Mouse (Mus musculus) hindbrain, embryonic 13.5 days (tissue): Measurements from ENCODE around the gene Umad1. TPM values are rescaled to one million over a fixed set of nuclear protein-coding genes. Genes with fewer than 3 reads are reported as not detected.
A peak's percentile ranks its signal among the peaks of the same experiment; 100 is the strongest.
"Not testable (repeated sequence)": the region's sequence is repeated elsewhere in the genome, so short reads cannot be mapped to it uniquely, and the experiment has no call there.

Experiments used
- ATAC-seq: fragments of 200-750 bp; cut with Nextera tagmentation; 2 replicates; pipeline ENCODE4 v1.8.0; 2017; ENCODE audit warnings: moderate TSS enrichment; ENCODE audit not compliant: low FRiP score
- H3K27ac ChIP-seq: fragments of 300-500 bp; sonication (generic); 2 replicates; pipeline ENCODE4 v1.5.1; 2015; ENCODE audit warnings: inconsistent platforms, mild to moderate bottlenecking, moderate library complexity
- H3K27me3 ChIP-seq: fragments of 300-500 bp; sonication (generic); 2 replicates; pipeline ENCODE4 v1.6.1; 2015; ENCODE audit warnings: mild to moderate bottlenecking, inconsistent platforms
- H3K36me3 ChIP-seq: fragments of 300-500 bp; sonication (generic); 2 replicates; pipeline ENCODE4 v1.6.1; 2015; ENCODE audit warnings: mild to moderate bottlenecking, inconsistent platforms
- H3K4me1 ChIP-seq: fragments of 300-500 bp; sonication (generic); replicated peaks from 2 replicates; pipeline ENCODE4 v1.6.1; 2015; ENCODE audit warnings: inconsistent platforms
- H3K4me2 ChIP-seq: fragments of 300-500 bp; sonication (generic); 2 replicates; pipeline ENCODE4 v1.6.1; 2015; ENCODE audit warnings: inconsistent platforms, mild to moderate bottlenecking, moderate library complexity
- H3K4me3 ChIP-seq: fragments of 300-500 bp; sonication (generic); 2 replicates; pipeline ENCODE4 v1.5.1; 2015; ENCODE audit warnings: mild to moderate bottlenecking, inconsistent platforms
- H3K9ac ChIP-seq: fragments of 300-500 bp; sonication (generic); 2 replicates; pipeline ENCODE4 v1.6.1; 2015; ENCODE audit warnings: mild to moderate bottlenecking, inconsistent platforms
- H3K9me3 ChIP-seq: fragments of 300-500 bp; sonication (generic); 2 replicates; pipeline ENCODE4 v1.6.1; 2016; ENCODE audit warnings: inconsistent platforms
- WGBS: fragments of 180-500 bp; shearing (Covaris S2); methylation state at CpG from one replicate; pipeline ENCODE4 v1.1.7; 2015; 5-methylcytosine and 5-hydroxymethylcytosine counted together
- polyA plus RNA-seq: library from polyadenylated mRNA; unstranded; fragments of >200 nt; fragmentation: Nextera tagmentation; extraction: Ambion mirVana; gene quantifications from 2 replicates; pipeline ENCODE4 v1.2.1, GENCODE M21; 2015

Umad1 gene
- polyA plus RNA-seq, 1 experiment from 2014 or later, result 48.2 TPM

DNA sequence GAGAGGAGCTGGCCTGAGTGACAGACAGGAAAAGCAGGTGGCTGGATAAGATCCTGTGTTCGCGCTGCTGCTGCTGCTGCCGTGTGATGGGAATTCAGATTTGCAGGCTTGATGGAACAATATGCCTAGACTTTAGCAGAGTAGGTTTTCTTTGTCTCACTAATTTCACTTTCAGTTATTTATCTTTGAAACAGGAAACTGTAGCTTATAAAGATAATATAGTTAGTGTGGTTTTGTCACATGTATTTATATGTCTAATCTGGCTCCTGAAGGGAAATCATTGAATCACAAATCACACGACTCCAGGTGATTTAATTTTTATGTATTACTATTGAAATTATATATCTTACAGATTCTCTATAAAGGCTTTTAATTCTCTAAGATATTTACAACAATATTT, 24.2 kb downstream of the Umad1 start:
- peaks cover 10% of the 10 kb centered on the region; the same call in 1 of the 2 replicates for H3K36me3 ChIP-seq
- no peak overlapping the region for H3K4me3 ChIP-seq
- no peaks in the 10 kb centered on the region for H3K27me3 ChIP-seq
- no peaks in the 10 kb centered on the region for H3K4me1 ChIP-seq
- no peak overlapping the region for H3K27ac ChIP-seq
- ATAC-seq, result no peak
- H3K9me3 ChIP-seq, result no peaks in the 10 kb centered on the region
- 86% methylated on average over 4 of the region's 4 CpGs for WGBS
- no peak overlapping the region for H3K9ac ChIP-seq
- no peak overlapping the region for H3K4me2 ChIP-seq

DNA sequence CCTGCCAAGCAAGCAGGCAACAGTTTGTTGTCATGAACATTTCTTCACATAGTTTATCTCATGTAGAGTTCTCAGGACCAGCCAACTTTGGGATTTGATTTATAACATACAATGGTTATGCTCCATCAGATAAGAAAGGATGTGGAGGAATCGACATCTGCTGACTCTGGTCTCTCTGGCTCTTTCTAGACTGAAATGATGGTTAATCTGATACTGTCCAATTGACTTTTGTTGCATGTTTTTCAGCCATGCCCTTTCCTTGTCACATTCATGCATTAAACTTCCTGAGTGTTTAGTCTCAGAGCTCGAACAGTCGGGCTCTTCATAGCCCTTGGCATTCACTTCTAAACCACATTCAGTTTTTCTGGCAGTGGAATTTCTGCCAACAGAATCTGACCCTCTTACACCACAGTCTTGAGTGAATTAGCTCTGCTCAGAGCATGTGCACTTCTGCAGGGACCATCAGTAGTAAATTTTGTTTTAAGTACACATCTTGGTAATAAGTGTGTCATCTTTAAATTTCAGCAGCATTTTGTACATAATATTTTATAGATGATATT, 26.4 kb downstream of the Umad1 start:
- H3K4me3 ChIP-seq, result no peak overlapping the region
- no peaks in the 10 kb centered on the region for H3K9me3 ChIP-seq
- no peaks in the 10 kb centered on the region for H3K27me3 ChIP-seq
- WGBS, result 83% methylated on average over 3 of the region's 3 CpGs
- H3K27ac ChIP-seq, result no peak overlapping the region
- H3K4me1 ChIP-seq, result no peaks in the 10 kb centered on the region
- H3K36me3 ChIP-seq, result peaks cover 6% of the 10 kb centered on the region; the same call in 1 of the 2 replicates
- ATAC-seq, result no peak
- H3K4me2 ChIP-seq, result no peak overlapping the region
- no peak overlapping the region for H3K9ac ChIP-seq

DNA sequence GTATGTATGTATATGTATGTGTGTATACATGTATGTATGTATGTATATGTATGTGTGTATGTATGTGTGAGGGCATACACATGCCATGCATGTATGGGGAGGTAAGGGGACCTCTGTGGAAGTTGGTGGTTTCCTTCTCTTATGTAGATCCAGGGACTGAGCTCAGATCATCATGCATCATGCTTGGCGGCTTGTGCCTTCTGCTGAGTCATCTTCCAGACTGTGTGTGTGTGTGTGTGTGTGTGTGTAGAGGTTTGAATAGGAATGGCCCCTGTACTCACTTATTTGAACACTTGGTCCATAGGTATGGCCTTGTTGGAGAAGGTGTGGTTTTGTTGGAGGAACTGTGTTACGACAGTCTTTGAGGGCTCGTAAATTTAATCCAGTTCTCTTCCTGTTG, 27.1 kb downstream of the Umad1 start:
- WGBS, result 95% methylated on average over 3 of the region's 3 CpGs
- Histone ChIP-seq H3K9me3 (no peaks in the 10 kb centered on the region), H3K36me3 (peaks cover 6% of the 10 kb centered on the region; the same call in 1 of the 2 replicates), H3K4me2 (no peak overlapping the region), H3K27ac (no peak overlapping the region), H3K4me1 (no peaks in the 10 kb centered on the region), H3K9ac (no peak overlapping the region), H3K4me3 (no peak overlapping the region), H3K27me3 (no peaks in the 10 kb centered on the region)
- ATAC-seq, result no peak

DNA sequence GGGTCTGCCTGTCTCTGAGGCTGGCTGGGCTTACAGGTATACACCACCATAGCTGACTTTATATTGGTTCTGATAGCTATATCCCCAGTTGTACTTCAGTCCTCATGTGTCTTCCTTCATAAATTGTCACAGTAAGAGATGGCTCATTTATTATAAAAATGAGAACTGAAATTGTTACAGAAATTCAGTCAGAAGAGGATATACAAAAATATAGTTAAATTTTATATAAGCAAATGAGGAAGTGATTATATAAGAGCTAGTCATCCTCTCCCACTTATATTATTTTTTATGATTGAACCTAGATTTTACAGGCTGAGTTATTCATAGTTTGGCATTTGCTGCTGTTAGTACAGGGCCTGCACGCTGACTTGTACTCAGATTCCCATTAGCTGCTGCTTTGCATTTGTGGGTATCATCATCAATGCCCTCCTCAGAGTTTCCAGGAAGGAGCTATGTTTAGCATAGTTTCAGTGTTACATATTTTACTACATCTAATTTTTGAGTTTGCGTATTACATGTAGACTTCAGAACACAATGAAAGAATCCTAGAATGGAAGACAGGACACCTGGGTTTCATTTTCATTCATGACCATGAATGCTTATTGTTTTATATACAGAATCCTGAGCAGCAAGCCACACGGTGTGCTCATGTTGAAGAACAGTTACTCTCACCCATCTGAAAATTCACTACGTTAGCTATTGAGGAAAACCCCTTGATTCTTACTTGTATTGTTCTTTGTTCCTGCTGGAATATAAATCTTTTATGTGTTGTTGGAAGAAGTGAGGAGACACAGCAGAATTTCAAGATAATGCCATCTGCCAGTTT, 29.9 kb downstream of the Umad1 start:
- WGBS, result 84% methylated on average over 4 of the region's 4 CpGs

DNA sequence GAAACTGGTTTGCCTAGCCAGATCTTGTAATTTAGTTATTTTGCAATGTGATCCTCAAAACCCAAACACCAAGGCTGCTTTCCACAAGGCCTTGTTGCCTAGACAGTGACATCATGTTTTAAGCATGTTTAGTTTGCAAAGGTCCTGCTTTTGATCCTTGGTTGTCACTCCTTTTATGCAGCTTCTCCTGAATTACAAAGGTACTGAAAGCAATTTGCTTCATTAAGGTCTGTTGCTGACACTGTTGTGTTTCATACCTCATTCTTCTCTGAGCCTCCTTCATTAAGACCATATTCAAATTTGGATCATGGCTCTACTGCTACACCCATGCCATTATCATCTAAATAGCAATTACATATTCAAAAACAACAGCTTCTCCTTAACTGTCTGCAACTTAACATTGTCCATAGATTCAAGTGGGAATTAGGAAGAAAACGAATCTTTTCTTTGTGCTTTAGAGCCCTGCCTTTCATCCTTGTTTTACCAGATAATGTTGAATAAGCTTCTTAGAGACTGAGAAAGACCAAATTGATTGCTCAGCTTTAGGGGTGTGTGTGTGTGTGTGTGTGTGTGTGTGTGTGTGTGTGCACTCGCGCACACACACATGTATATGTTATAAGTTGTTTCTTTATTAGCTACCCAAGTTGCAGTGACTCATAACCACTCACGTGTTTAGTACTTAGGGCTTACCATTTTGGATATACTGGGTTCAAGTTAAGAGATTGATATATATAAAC, 35.1 kb downstream of the Umad1 start:
- H3K27ac ChIP-seq, result no peak overlapping the region
- H3K9ac ChIP-seq, result no peak overlapping the region
- 85% methylated on average over 4 of the region's 4 CpGs for WGBS
- H3K4me1 ChIP-seq, result 0 out of 2 replicates have a peak, but pooled peaks cover 3% of the 10 kb centered on the region
- no peak overlapping the region for H3K4me2 ChIP-seq
- H3K27me3 ChIP-seq, result no peaks in the 10 kb centered on the region
- H3K4me3 ChIP-seq, result no peak overlapping the region
- ATAC-seq, result no peak
- peaks cover 3% of the 10 kb centered on the region; the same call in 1 of the 2 replicates for H3K36me3 ChIP-seq
- H3K9me3 ChIP-seq, result no peaks in the 10 kb centered on the region

More for the DNA sequence above, 29.9 kb downstream of the Umad1 start:
- Histone ChIP-seq H3K4me3 (no peak overlapping the region), H3K27ac (no peak overlapping the region), H3K4me1 (0 out of 2 replicates have a peak, but pooled peaks cover 1% of the 10 kb centered on the region), H3K27me3 (no peaks in the 10 kb centered on the region), H3K36me3 (peaks cover 10% of the 10 kb centered on the region; the same call in 1 of the 2 replicates), H3K4me2 (no peak overlapping the region), H3K9ac (no peak overlapping the region), H3K9me3 (no peaks in the 10 kb centered on the region)
- ATAC-seq, result no peak

DNA sequence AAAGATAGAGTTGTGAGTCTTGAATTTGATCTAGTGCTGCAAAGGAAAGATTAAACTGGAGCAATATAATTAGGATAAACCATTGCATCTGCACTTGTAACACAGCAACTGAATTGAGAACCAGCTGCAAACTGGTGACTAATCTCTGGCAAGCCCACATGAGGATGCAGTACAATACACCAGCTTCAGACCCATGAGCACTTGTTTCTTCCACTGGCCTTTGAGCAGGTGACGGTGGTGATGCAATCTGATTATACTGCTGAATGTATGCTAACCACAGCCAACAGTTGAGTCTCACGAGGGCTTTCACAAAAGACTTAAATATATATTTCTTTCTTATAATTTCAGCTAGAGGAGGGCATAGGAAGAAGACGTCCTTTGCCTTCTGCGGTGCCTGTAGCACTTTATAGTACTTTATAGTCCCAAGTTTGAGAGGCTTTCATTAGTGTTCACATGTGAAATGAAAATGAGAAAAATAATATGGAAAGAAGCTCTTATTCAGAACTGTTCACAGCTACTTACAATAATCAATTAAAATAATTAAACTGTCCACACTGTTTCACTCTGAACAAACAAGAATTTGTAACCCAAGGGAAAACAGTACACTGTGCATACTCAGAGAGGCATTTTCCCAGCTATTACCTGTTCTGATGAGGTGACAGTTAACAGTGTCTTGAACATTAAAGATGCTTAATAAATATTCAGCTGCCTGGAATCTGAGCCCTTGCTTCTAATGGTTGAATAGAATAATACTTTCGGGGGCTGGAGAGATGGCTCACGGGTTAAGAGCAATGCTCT, 40.2 kb downstream of the Umad1 start:
- ATAC-seq, result no peak
- Histone ChIP-seq H3K36me3 (no peaks in the 10 kb centered on the region), H3K4me3 (no peak overlapping the region), H3K9ac (no peak overlapping the region), H3K4me1 (no peaks in the 10 kb centered on the region), H3K27ac (0 out of 2 replicates have a peak overlapping the region, but pooled peaks have one; percentile 15), H3K4me2 (no peak overlapping the region), H3K9me3 (no peaks in the 10 kb centered on the region), H3K27me3 (no peaks in the 10 kb centered on the region)
- 86% methylated on average over 6 of the region's 6 CpGs for WGBS

DNA sequence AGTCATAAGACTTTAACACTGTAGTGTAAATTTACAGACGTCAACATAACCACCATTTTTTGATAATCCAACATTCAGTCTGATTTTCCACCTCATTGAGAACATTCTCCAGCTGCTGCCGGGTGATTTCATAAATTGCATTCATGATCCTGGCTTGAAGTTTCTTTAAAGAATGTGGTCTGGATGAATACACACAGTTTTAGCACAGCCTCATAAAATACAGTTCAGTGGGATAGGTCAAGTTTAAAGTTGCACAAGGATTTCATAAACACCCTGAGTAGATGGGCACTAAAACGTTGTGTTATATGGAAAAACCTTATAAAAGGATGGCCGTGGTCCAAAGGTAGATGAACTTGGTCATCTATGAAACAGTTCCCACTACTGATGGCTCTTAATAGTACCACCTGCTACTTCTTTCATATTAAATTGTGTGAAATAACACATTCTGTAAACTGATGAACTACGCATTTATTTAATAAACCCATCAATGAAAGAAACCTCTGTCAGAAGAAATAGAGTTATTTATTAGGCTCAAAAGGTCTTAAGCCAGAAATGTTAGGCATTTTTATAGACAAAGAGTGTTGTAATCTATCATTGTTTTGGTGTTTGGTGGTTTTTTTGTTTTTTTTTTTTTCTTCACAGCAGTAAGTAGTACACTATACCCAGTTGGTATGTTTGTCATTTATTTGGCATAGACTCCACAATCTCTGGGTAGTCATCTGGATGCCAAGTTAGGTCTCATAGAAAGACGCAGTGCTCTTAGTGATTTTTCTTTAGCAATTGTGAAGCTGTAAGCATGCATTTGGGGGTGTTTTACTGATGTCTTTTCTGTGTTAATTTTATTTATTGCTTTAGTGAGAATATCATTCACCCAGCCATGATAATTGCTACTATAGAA, 49.0 kb downstream of the Umad1 start:
- 73% methylated on average over 6 of the region's 6 CpGs for WGBS
- no peak for ATAC-seq

DNA sequence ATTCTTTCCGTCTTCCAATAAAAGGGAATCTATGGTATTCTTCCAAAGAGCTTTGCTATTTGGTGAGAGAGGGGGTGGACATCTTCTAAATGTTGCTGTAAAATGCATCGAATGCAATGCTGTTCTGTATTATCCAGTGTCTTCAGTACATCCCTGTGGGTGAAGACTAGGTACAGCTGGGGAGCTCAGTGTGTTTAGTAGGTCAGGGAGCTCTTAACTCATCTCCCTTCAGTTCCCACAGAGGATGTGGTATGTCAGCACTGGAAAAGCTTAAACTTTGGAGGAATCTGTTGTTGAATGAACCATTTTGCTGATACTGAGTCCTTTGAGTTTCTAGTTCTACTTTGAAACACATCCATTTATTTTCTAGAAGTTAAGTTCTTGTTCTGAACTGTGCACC, 53.5 kb downstream of the Umad1 start:
- H3K4me1 ChIP-seq, result no peaks in the 10 kb centered on the region
- no peak overlapping the region for H3K27ac ChIP-seq
- no peak overlapping the region for H3K4me3 ChIP-seq
- ATAC-seq, result no peak
- H3K9me3 ChIP-seq, result no peaks in the 10 kb centered on the region
- H3K27me3 ChIP-seq, result no peaks in the 10 kb centered on the region
- H3K36me3 ChIP-seq, result no peaks in the 10 kb centered on the region
- no peak overlapping the region for H3K9ac ChIP-seq
- H3K4me2 ChIP-seq, result no peak overlapping the region
- WGBS, result 92% methylated on average over 2 of the region's 2 CpGs

More for the DNA sequence above, 49.0 kb downstream of the Umad1 start:
- H3K9ac ChIP-seq, result no peak overlapping the region
- H3K27ac ChIP-seq, result no peak overlapping the region
- H3K4me1 ChIP-seq, result no peaks in the 10 kb centered on the region
- no peak overlapping the region for H3K4me3 ChIP-seq
- H3K4me2 ChIP-seq, result no peak overlapping the region
- no peaks in the 10 kb centered on the region for H3K9me3 ChIP-seq
- H3K27me3 ChIP-seq, result no peaks in the 10 kb centered on the region
- no peaks in the 10 kb centered on the region for H3K36me3 ChIP-seq

DNA sequence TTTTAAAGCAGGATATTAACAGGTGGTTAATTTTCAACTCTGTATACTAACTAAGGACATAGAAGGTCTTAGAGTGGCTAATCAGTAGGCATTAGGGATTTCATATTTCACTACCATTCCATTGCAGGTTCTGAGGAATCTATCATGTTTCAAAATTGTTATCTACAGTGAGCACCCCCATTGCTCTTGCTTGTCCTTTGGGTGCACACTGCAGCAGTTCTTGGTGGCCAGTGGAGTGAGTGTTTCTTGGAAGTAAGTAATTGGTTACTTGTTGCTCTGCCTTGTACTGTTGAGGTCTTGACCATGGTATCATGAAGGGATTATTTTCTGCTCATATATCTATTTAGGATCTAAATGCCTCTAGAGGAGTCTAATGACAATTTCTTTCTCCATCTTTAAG, 57.1 kb downstream of the Umad1 start:
- H3K27me3 ChIP-seq, result no peaks in the 10 kb centered on the region
- no peak overlapping the region for H3K4me2 ChIP-seq
- H3K36me3 ChIP-seq, result no peaks in the 10 kb centered on the region
- H3K4me1 ChIP-seq, result no peaks in the 10 kb centered on the region
- no peak for ATAC-seq
- H3K9ac ChIP-seq, result no peak overlapping the region
- H3K27ac ChIP-seq, result no peak overlapping the region
- H3K9me3 ChIP-seq, result no peaks in the 10 kb centered on the region
- no peak overlapping the region for H3K4me3 ChIP-seq

DNA sequence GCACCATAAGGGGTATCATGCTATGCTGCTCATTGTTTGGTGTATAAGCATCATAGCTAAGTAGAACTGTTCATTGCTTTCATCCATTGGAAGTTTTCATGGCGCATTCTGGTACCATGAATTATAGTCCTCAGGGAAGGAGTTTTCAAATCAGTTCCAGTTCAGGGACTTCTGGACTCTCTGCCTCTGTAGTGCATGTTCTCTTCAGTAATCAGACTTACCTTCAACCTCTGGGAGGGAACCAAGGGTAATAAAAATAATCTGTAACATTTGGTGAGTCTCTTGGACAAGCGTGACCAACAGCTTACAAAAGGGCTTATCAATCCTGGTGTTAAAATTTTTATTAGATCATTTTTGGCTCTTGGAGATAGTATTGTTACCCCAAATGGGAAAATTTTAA, 60.5 kb downstream of the Umad1 start:
- WGBS, result 99% methylated on average over 2 of the region's 2 CpGs
- Histone ChIP-seq H3K4me2 (no peak overlapping the region), H3K27me3 (no peaks in the 10 kb centered on the region), H3K36me3 (no peaks in the 10 kb centered on the region), H3K9ac (no peak overlapping the region), H3K4me1 (no peaks in the 10 kb centered on the region), H3K27ac (no peak overlapping the region), H3K4me3 (no peak overlapping the region), H3K9me3 (no peaks in the 10 kb centered on the region)
- ATAC-seq, result no peak

DNA sequence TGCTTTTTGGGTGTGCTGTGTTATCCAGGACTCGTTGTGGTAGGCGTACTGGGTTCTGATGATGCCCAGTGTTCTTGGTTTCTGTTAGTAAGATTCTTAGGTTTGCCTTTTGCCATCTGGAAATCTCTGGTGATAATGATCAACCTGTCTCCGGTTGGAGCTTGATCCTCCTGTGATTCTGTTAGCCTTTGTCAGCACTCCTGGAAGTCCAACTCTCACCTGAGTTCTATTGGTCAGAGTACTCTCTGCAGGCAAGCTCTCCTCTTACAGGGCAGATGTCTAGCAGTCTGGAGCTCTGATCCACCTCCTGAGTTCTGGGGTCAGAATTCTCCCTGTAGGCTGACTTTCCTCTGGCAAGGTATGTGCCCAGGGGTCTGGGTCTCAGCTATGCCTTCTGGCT, 72.4 kb downstream of the Umad1 start:
- not testable (repeated sequence) for H3K27ac ChIP-seq, H3K27me3 ChIP-seq, H3K9me3 ChIP-seq, H3K36me3 ChIP-seq, H3K9ac ChIP-seq, H3K4me2 ChIP-seq, H3K4me3 ChIP-seq, ATAC-seq, H3K4me1 ChIP-seq
- WGBS, result over 99% methylated on average over 3 of the region's 3 CpGs
